Mouse (Mus musculus) gastrocnemius, postnatal 4 days (tissue): Measurements from ENCODE around the gene Unc5cl. TPM values are rescaled to one million over a fixed set of nuclear protein-coding genes. Genes with fewer than 3 reads are reported as not detected.

ENCODE experiments used
- DNase-seq, 2 experiments: peaks; one replicate each; pipeline ENCODE4 v3.0.0; 2021 to 2022; ENCODE audit warnings: low spot score in 2 of 2, mixed read lengths in 2 of 2
- total RNA-seq, 2 experiments: library from RNA; stranded (reverse); gene quantifications; 2 replicates each; pipeline ENCODE4 v1.2.3; 2021

The Unc5cl gene
- total RNA-seq, 2 experiments from 2014 or later: not detected

DNA sequence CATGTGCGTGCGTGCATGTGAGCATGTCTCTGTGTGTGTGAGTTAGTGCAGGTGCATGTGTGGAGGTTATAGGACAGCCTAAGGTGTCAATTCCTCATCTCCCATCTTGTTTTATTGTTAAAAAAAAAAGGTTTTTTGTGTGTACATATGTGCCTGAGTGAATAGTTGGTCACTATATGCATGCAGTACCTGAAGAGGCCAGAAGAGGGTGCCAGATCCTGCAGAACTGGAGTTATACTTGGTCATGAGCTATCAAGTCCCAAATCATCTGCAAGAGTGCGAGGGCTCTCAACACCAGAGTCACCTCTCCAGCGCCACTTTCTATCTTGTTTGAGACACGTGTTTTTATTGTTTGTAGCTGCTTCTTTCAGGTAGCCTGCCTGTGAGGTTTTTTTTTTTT is 83.6 kb downstream of the Unc5cl start:
- no peak for DNase-seq

DNA sequence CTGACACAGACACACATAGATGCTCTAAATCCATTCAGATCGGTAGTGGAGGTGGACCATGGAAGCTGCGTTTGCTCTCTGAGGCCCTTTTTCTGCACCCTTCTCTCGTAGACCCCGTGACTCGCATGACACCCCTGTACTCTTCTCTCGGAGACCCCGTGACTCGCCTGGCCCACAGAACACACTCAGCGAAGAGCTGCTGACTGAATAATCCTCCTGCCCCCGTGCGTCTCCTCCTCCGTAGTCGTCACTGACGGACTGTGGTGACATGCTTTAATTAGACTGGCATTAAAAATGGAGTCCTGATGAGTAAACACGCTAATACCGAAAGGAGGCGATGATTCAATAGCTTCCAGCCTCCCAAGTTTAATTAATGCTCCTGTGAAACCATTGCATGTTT is 84.6 kb downstream of the Unc5cl start:
- no peak for DNase-seq

DNA sequence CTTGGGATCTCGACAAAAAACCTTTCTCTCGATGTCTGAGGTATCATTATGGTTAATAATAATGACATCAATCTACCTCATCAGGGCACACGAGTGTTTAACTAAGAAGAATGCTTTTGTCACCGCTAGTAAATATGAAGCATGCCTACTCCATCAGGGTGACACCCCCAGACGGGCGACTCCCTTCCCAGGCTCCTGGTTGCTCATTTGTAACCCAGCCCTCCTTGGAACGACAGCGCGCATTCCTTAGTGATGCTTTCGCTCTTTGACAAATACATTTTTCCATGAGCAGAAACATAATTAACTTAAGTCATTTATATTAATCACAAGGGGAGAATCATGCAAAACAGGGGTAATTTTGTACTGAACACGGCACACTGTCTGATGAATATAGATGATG is 88.0 kb downstream of the Unc5cl start:
- no peak for DNase-seq

DNA sequence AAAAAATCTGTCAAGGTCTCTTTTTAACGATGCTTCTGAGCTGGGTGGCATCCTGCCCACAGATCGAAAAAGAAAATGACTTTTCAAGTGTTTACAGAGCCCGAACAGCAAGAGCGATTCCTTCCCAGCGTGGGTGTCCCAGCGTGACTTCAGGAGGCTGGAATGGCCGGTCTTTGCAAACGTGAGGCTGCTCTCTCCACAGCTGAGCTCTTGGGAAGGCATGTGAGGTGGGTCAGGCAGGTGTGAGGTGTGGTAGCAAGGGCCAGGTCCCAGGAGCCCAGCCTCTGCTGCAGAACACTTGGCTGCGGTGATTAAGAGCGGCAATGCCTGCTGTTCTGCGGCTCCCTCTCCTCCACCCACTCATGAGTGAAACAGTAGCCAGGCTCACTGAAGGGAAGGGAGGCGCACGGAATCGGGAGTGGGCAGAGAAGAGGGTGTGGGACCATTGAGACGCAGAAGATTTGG is 88.6 kb downstream of the Unc5cl start:
- no peak for DNase-seq

DNA sequence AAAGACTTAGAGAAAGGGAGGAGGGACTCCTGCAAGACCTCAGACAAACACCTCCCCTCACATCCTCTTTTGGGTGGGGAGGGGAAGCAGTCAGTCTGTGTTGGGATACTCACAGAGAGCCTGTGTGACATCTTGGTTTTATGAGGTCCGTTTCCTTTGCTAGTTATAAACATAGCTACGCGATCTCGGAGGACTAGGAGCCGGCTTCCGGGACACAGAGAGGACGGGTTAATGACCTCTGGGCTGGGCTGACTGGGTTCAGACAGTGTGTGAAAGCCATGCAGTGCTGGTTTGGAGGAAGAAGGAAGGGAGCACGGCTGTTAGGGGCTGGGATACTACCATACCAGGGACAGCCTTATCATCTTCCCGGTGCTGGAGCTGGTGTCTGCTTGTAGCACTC is 90.0 kb downstream of the Unc5cl start:
- DNase-seq: no peak

DNA sequence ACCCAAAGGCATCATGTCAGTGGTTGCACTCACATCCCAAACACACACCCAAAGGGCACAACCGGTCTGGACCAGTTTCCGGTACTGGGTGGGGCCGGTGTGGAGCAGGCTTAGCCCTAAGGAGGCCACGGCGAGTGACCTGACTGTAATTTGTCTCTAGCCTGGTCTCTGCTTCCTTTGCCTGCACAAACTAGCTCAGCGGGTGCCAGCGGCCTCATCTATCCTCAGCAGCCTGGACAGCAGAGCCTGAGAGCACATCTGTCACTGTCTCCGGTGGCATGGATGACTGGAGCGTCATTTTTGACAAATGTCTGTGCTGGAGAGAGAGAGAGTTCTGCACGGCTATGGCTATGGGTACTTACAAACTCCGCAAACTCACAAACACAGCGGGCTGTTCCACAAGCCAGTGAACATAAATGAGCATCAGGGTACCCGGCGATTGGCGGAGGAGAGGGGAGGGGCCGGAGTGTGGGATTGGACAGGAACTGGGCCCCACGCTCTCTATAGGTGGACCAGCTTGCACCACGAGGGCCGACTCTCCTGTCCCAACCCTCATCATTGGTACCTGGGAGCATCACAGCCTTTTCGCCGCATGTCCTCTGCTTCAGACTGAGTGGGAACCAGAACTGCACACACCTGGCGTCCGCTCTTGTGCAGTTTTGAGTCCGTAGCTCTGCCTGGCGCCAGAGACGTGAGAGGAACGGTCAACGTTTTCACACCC is 90.7 kb downstream of the Unc5cl start:
- no peak for DNase-seq

DNA sequence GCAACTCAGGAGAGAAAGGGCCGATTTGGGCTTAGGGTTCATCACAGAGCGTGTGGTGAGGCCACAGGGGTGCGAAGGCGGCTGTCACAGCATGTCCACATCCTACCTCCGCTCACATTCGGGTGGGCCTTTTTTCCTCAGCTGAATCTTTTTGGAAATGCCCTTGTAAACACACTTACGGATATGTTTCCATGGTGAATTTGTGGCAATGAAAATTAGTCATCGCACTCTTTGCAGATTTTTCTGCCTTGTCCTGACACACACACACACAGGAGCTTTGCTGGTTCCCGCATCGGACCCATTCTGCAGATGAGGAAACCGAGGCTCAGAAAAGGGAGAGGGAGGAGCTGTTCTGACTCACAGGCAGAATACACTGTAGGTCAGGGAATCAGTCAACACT is 91.3 kb downstream of the Unc5cl start:
- no peak for DNase-seq

DNA sequence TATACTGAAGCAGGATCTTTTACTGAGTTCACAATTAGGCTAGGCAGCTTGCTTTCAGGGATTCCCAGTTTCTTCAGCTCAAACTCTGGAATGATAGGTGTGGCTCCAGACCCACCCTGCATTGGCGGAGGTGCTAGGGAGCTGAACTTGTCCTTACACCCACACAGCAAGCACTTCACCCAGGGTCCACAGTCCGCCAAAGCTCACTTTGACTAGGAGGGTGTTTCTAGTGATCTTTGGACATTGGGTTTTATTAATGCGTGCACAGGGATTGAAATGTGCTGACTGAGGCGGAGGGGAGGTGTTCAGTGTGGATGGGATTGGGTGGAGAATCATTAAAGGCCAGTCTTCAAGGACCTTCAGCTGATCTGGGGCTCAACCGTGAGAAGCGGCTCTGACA is 93.0 kb downstream of the Unc5cl start:
- no peak for DNase-seq

DNA sequence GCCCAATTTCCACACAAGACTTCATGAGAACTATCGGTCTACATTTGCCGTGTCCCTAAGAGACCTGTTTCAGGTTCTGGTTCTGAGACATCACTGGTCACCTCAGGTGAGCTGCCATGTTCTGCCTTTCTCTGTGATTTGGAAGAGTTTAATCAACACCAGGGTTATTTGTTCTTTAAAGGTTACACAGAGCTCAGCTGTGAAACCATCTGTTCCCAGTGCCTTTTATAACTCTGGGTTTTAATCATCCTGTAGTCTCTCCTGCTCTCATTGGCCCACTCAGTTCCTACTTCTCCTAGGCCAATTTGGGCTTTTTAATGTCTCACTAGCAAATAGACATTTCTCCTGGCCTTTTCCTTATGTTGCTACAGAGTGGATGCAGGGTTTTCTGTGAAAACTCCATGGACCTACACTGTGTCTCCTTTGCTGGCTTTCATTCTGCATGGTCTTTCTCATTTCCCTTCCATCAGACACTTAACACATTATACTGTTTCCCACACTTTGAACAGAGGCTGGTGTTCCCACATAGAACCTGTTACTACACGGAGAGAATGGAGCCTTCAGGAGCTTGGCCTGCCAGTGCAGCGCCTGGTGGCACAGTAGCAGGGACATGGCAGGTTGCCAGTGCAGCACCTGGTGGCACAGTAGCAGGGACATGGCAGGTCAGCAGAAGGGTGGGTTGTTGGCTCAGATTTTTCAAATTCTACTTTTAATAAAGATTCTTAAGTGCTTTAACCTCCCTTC is 97.3 kb downstream of the Unc5cl start:
- no peak for DNase-seq

DNA sequence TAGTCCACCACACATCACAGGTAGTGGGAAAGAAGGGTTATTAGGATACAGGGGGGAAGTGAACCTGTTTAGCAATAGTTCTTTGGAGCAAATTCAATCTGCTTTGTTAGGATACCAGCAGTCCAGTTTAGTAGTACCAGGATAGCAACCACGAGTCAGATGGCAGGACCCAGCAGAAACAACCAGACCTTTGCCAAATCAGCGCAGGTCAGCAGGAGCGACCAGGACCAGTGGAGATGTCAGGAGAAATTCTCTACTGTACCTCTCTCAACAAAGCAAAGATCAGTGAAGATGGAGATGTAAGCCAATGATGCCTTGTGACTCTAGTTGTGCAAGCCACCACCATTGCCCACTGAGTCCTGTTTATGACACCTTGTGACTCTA is 97.8 kb downstream of the Unc5cl start:
- DNase-seq: no peak

DNA sequence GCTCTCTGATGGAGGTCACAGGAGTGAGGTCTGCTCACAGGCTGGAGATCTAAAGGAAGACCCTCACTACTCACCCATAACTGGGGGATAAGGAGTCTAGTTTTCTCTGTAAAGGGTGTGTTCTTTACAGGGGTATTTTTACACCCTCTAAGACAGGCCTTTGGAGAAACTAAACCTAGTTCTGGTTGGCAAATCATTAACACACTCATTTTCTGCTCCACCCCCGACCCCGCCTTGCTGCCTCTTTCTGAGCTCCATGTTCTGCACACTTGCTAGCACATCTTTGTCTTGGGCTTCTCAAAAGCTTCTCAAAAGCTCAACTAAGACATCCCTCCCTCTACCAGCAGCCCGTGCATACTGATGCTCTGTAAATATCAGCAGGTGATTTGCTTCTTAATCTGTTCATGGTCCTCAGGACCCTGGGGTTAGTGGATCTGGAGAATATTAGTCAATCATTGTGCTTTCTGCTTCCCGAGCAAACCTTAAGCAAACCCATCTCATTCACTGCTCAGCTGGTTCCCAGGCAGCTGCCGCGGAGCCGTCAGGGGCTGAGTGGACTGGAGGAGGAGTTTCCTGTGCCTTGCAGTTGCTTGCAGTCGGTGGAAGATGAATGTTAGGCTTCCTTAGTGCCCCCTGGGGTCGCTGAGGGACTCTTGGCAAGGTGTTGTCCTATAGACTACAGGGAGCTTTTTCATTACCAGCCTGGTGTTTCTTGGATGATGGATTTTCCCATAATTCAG is 101.7 kb downstream of the Unc5cl start:
- DNase-seq: no peak

DNA sequence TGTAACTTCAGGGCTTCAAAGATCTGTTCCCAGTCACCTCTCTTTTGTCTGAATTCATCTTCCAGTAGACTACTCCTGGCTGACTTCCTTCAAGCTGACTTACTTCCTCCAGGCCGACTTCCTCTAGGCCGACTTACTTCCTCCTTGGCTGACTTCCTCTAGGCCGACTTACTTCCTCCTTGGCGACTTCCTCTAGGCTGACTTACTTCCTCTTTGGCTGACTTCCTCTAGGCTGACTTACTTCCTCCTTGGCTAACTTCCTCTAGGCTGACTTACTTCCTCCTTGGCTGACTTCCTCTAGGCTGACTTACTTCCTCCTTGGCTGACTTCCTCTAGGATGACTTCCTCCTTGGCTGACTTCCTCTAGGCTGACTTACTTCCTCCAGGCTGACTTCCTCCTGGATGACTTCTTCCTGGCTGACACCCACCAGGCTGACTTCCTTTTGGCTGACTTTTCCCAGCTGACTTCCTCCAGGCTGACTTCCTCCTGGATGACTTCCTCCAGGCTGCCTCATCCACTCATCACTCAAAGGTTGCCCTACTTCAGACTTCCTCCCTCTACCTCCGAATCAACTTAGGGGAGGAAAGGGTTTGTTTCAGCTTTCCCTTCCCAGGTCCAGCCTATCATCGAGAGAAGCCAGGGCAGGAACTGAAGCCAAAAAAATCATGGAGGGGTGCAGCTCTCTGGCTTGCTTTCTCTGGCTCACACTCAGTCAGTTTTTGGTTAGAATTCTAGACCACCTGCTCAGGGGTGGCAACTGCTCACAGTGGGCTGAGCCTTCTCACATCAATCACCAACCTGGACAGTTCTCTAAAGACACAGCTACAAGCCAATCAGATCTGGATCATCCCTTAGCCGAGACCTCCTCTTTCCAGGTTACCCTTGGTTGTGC is 103.4 kb downstream of the Unc5cl start:
- no peak for DNase-seq

DNA sequence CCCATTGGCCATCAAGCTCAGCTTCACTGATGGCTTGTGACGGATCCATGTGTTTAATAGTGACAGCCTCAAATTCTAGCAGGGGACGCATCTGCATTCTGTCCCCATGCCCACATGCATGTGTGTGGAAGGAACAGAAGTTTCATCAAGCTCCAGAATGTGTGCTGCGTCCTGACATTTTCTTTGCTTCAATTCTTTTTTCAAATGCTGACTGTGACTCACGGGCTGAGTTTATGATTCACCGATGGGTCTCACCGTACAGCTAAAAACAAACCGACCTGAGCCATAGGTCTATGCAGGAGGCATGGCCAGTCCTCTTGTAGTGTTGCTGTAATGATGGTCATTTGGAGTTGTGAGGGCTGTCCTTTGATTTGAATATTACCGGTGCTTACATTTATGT is 110.2 kb downstream of the Unc5cl start:
- no peak for DNase-seq

DNA sequence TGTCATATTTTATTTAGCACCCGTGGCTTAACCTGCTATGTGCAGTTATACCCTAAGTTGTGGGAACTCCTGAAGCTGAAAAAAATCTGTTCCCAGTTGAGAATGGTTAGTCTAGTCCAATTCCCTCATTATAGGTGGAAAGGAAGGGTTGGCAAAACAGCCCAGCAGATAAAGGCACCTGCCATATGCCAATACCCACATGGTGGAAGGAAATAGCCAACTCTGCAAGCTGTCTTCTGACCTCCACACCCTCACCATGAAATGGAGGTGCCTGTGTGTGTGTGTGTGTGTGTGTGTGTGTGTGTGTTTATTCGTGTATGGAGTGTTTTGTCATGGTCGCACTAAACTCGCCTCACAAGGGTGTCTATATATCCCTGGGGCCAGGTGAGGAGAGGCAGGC is 115.0 kb downstream of the Unc5cl start:
- no peak for DNase-seq

DNA sequence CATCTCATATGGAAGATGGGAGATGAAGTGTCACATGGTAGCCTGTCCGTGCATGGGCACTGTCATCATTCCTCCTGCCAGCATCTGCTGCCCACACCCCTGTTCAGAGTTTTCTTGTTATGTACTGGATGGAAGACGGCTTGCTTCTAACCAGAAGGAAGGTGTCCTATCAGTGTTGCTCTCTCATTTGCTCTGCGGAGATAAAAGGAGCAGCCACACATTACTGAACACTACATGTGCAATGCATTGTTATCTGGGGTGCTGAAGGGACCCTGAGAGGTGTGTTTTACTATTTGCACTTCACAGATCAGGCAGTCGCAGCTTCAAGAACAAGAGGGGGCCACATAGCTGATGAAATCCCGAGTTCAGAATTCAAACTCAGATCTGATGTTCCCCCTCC is 126.5 kb downstream of the Unc5cl start:
- no peak for DNase-seq

DNA sequence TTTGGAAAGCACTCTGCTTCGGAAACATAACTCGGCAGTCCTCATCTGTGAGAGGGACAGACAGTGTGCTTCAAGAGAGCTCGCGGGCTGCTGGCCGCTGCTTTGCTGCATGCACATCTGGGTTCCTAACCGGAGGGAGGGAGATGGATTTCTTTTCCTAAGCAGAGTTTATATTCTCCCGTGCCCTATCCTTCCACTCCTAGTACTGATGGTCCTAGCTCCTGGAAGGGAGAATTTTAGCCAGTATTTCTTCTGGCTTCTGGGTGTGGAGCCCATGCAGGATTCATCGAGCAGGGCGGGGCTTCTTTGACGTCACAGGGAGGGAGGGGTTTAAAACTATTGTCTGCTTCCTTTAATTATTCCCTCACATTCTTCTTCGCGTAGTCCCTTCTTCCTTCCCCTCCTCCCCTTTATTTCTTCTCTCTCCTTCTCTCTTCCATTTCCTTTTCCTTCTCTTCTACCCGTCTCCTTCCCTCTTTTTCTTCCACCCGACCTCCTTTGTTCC is 127.8 kb downstream of the Unc5cl start:
- no peak for DNase-seq

DNA sequence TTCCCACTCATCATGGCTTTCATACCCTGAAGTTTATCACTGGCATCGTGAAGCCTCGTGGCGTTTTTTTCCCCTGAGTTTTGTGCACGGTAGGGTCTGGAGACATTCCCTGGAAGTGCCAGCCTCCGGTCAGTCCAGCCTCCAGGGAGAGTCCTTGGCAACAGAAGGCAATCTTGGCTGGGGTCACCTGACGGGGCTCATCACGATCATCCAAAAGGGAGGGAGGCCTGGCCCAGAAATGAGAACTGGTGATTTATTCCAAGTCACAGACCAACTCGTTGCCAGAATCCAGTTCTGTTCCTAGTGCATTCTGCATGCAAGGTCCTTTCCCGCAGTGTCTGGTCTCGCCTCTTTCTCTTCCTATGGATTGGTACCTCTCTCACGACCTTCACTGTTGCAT is 128.7 kb downstream of the Unc5cl start:
- no peak for DNase-seq

DNA sequence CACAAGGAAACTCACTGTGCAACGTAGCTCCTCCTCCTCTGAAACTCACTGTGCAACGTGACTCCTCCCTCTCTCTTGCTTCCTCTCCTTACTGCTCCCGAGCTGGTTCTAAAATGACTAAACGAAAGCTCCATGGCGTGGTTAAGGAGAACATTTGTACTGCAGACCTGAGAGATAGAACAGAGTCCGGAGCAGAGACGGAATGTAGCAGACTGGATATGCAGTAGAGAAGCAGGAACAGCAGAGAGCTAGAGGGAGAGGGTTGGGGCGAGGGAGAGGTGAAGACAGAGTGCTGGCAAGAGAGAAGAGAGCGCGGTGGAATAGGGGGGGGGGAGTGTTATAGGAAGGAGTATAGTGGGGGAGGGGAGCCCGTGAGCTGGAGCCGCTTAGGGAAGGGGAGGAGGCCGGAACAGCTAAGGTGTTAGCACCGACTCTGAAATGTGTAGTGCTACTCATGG is 131.2 kb downstream of the Unc5cl start:
- DNase-seq: no peak

DNA sequence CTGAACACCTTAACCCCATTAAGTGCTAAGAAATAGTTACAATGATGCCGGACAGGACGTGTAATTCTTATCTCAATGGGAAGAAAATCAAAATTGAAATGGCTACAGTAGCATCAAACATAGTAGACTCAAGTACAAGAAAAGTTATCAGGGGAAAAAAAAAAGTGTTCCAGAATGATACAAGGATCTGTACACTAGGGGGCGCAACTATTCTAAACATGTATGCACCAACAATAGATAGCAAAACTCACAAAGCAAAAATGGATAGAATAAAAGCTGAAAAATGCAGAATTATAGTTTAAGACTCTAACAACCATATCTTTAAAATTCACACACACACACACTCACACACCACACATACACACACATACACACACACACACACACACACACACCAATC is 134.0 kb downstream of the Unc5cl start:
- DNase-seq: no peak
